Mouse (Mus musculus) heart, adult 2 months (tissue): ENCODE measurements at regions not wholly inside any gene's neighbourhood (a gene's known extent, or its start where the extent isn't known, plus 50 kb on each side); places are given as distances from the start of the nearest gene placed in this dataset.

Experiments used
- CTCF ChIP-seq: fragments of 200-600 bp; IDR thresholded peaks from 2 replicates; pipeline ENCODE4 v1.8.1; 2022; ENCODE audit warnings: antibody characterized with exemption, mild to moderate bottlenecking, moderate library complexity
- EP300 ChIP-seq: fragments of 200-500 bp; IDR thresholded peaks from 2 replicates; pipeline ENCODE4 v1.6.1; 2011; ENCODE audit warnings: low read depth, low read length, control low read depth; ENCODE audit not compliant: insufficient read depth
- POLR2A ChIP-seq: fragments of 200-500 bp; IDR thresholded peaks from 2 replicates; pipeline ENCODE4 v1.6.1; 2011; ENCODE audit warnings: mild to moderate bottlenecking, low read depth, low read length, control low read depth; ENCODE audit not compliant: insufficient read depth

GRCm38 (mm10) chr9:50154618-50155017, 190.2 kb downstream of the Rpl10-ps3 start:
- TF ChIP-seq CTCF, result no peak
- TF ChIP-seq EP300, result no peak
- TF ChIP-seq POLR2A, result no peak
